In the genomic region with DNA sequence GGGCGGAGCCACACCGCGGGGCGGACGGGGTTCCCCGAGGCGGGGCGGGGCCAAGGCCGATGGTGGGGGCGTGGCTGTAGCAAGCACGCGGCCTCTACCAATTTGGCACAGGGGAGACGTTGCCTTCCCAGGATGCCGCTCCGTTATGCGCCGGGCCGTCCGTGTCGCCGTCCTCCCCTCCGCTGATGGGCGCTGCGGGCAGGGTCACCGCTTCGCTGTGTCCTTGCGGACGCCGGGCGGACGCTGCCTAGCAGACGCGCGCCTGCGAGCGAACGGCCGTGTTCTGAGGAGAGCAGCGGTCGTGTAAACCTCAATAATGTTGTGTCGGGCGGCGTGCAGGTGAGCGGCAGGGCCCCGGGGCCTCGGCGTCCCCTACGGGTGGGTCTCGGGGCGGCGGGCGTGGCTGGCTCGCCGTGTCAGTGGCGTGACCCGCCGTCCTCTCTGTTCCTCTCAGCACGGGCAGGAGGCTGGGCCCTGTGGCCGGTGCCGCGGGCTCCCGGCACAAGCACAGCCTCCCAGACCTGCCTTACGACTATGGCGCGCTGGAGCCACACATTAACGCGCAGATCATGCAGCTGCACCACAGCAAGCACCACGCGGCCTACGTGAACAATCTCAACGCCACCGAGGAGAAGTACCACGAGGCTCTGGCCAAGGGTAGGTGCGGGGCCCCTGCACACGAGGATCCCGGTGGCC, we compare ENCODE assay signal across 8 mouse cellular contexts. TPM values are rescaled to one million over a fixed set of nuclear protein-coding genes. Genes with fewer than 3 reads are reported as not detected.
A peak's percentile ranks its signal among the peaks of the same experiment; 100 is the strongest.
DNase-seq lines count a peak whose midpoint lies in the region; ATAC-seq lines count a peak whose summit lies in the region.

No protein-coding gene starts in this region.

- H3K9me3 ChIP-seq in heart, embryonic 13.5 days: no peaks in the 10 kb centered on the region
- no peaks in the 10 kb centered on the region for H3K9me3 ChIP-seq in liver, embryonic 12.5 days (replicated peaks)
- no peaks in the 10 kb centered on the region for H3K9me3 ChIP-seq in stomach, embryonic 15.5 days

- peak; percentile 97 for ATAC-seq in erythroid progenitor cell, adult 5-6 weeks (replicated peaks; ENCODE audit: low FRiP score, poor library complexity, severe bottlenecking)
- ATAC-seq in heart, embryonic 13.5 days (ENCODE audit: extremely low read depth, insufficient number of reproducible peaks, low FRiP score, low TSS enrichment): peak; percentile 97
- peak; percentile 98 for ATAC-seq in liver, embryonic 12.5 days
- peak; percentile 99 for ATAC-seq in stomach, embryonic 15.5 days (ENCODE audit: insufficient read depth, low FRiP score, low read depth)

- WGBS in heart, embryonic 13.5 days: under 1% methylated on average over 74 of the region's 76 CpGs
- under 1% methylated on average over 73 of the region's 76 CpGs for WGBS in liver, embryonic 12.5 days (ENCODE audit: insufficient replicate concordance)
- under 1% methylated on average over 71 of the region's 76 CpGs for WGBS in stomach, embryonic 15.5 days

- H3K4me1 ChIP-seq in heart, embryonic 13.5 days: peaks cover 21% of the 10 kb centered on the region
- H3K4me1 ChIP-seq in liver, embryonic 12.5 days: peaks cover 33% of the 10 kb centered on the region
- no peaks in the 10 kb centered on the region; the same call in 1 of the 2 replicates for H3K4me1 ChIP-seq in stomach, embryonic 15.5 days

- H3K27ac ChIP-seq in heart, embryonic 13.5 days (replicated peaks): peak overlapping the region; percentile 98
- peak overlapping the region; percentile 94 for H3K27ac ChIP-seq in liver, embryonic 12.5 days
- peak overlapping the region; percentile 93 for H3K27ac ChIP-seq in stomach, embryonic 15.5 days

- peaks cover 26% of the 10 kb centered on the region for H3K36me3 ChIP-seq in heart, embryonic 13.5 days
- H3K36me3 ChIP-seq in liver, embryonic 12.5 days: peaks cover 25% of the 10 kb centered on the region
- peaks cover 4% of the 10 kb centered on the region; the same call in 1 of the 2 replicates for H3K36me3 ChIP-seq in stomach, embryonic 15.5 days

- H3K27me3 ChIP-seq in heart, embryonic 13.5 days (replicated peaks): no peaks in the 10 kb centered on the region
- H3K27me3 ChIP-seq in liver, embryonic 12.5 days (replicated peaks): no peaks in the 10 kb centered on the region
- H3K27me3 ChIP-seq in stomach, embryonic 15.5 days (replicated peaks): no peaks in the 10 kb centered on the region

- peak; percentile 94 for DNase-seq in CD4-positive helper T cell, adult 2 months (ENCODE audit: low read depth, low spot score)
- peak; percentile 83 for DNase-seq in brain, embryonic 18.5 days (ENCODE audit: low read depth, low spot score)
- DNase-seq in kidney, postnatal 10 days: peak; percentile 100
- peak; percentile 98 to 99 for DNase-seq in natural killer cell, adult 2 months (ENCODE audit: low spot score in 2 of 2)

- peak overlapping the region; percentile 90 for H3K4me2 ChIP-seq in heart, embryonic 13.5 days
- H3K4me2 ChIP-seq in liver, embryonic 12.5 days: peak overlapping the region; percentile 93
- H3K4me2 ChIP-seq in stomach, embryonic 15.5 days: peak overlapping the region; percentile 73

- peak overlapping the region; percentile 95 for H3K4me3 ChIP-seq in heart, embryonic 13.5 days
- peak overlapping the region; percentile 88 for H3K4me3 ChIP-seq in liver, embryonic 12.5 days
- peak overlapping the region; percentile 95 for H3K4me3 ChIP-seq in stomach, embryonic 15.5 days (replicated peaks)

- peak overlapping the region; percentile 94 for H3K9ac ChIP-seq in heart, embryonic 13.5 days
- H3K9ac ChIP-seq in liver, embryonic 12.5 days: peak overlapping the region; percentile 89
- H3K9ac ChIP-seq in stomach, embryonic 15.5 days: peak overlapping the region; percentile 69

RNA-seq across cellular contexts. Expression of gene Sod2, which starts 1.2 kb away (rescaled TPM):
- total RNA-seq in erythroid progenitor cell, adult 5-6 weeks (2015; ENCODE audit: low replicate concordance): 18.4 and 58.3 TPM in 2 replicates
- 8.0 and 16.8 TPM in 2 replicates for total RNA-seq in erythroid progenitor cell, adult 5-6 weeks (2017; ENCODE audit: low replicate concordance)
- polyA plus RNA-seq in heart, embryonic 13.5 days (2015; fragmentation: Nextera tagmentation; extraction: Ambion mirVana): 305 and 354 TPM in 2 replicates
- polyA plus RNA-seq in liver, embryonic 12.5 days (2016; fragmentation: Nextera tagmentation; extraction: Ambion mirVana): 162 TPM in 2 replicates
- 139 and 140 TPM in 2 replicates for polyA plus RNA-seq in stomach, embryonic 15.5 days (2015; fragmentation: Nextera tagmentation; extraction: Ambion mirVana)

RNA-seq across cellular contexts. Expression of gene Wtap, which starts 13.9 kb away (rescaled TPM):
- total RNA-seq in erythroid progenitor cell, adult 5-6 weeks (2015; ENCODE audit: low replicate concordance): 66.0 and 97.3 TPM in 2 replicates
- total RNA-seq in erythroid progenitor cell, adult 5-6 weeks (2017; ENCODE audit: low replicate concordance): 108 and 124 TPM in 2 replicates
- polyA plus RNA-seq in heart, embryonic 13.5 days (2015; fragmentation: Nextera tagmentation; extraction: Ambion mirVana): 80.5 and 87.0 TPM in 2 replicates
- 60.6 and 64.4 TPM in 2 replicates for polyA plus RNA-seq in liver, embryonic 12.5 days (2016; fragmentation: Nextera tagmentation; extraction: Ambion mirVana)
- polyA plus RNA-seq in stomach, embryonic 15.5 days (2015; fragmentation: Nextera tagmentation; extraction: Ambion mirVana): 119 and 122 TPM in 2 replicates

RNA-seq across cellular contexts. Expression of gene Gpr31b, which starts 44.2 kb away (rescaled TPM):
- not detected in 2 replicates for total RNA-seq in erythroid progenitor cell, adult 5-6 weeks (2015; ENCODE audit: low replicate concordance)
- total RNA-seq in erythroid progenitor cell, adult 5-6 weeks (2017; ENCODE audit: low replicate concordance): not detected in 2 replicates
- 0.13 TPM in 1 of 2 replicates, not detected in the other for polyA plus RNA-seq in heart, embryonic 13.5 days (2015; fragmentation: Nextera tagmentation; extraction: Ambion mirVana)
- polyA plus RNA-seq in liver, embryonic 12.5 days (2016; fragmentation: Nextera tagmentation; extraction: Ambion mirVana): not detected in 2 replicates
- not detected in 2 replicates for polyA plus RNA-seq in stomach, embryonic 15.5 days (2015; fragmentation: Nextera tagmentation; extraction: Ambion mirVana)

RNA-seq across cellular contexts. Expression of gene Acat2, which starts 47.3 kb away (rescaled TPM):
- total RNA-seq in erythroid progenitor cell, adult 5-6 weeks (2015; ENCODE audit: low replicate concordance): 3.2 and 17.2 TPM in 2 replicates
- 3.9 and 7.3 TPM in 2 replicates for total RNA-seq in erythroid progenitor cell, adult 5-6 weeks (2017; ENCODE audit: low replicate concordance)
- 48.9 and 50.9 TPM in 2 replicates for polyA plus RNA-seq in heart, embryonic 13.5 days (2015; fragmentation: Nextera tagmentation; extraction: Ambion mirVana)
- polyA plus RNA-seq in liver, embryonic 12.5 days (2016; fragmentation: Nextera tagmentation; extraction: Ambion mirVana): 99.2 and 103 TPM in 2 replicates
- polyA plus RNA-seq in stomach, embryonic 15.5 days (2015; fragmentation: Nextera tagmentation; extraction: Ambion mirVana): 146 and 154 TPM in 2 replicates

RNA-seq across cellular contexts. Expression of gene Tcp10b, which starts 53.0 kb away (rescaled TPM):
- not detected in 2 replicates for total RNA-seq in erythroid progenitor cell, adult 5-6 weeks (2015; ENCODE audit: low replicate concordance)
- total RNA-seq in erythroid progenitor cell, adult 5-6 weeks (2017; ENCODE audit: low replicate concordance): 0.39 TPM in 1 of 2 replicates, not detected in the other
- 0.11 TPM in 1 of 2 replicates, not detected in the other for polyA plus RNA-seq in heart, embryonic 13.5 days (2015; fragmentation: Nextera tagmentation; extraction: Ambion mirVana)
- polyA plus RNA-seq in liver, embryonic 12.5 days (2016; fragmentation: Nextera tagmentation; extraction: Ambion mirVana): 0.10 TPM in 1 of 2 replicates, not detected in the other
- polyA plus RNA-seq in stomach, embryonic 15.5 days (2015; fragmentation: Nextera tagmentation; extraction: Ambion mirVana): 0.06 and 0.09 TPM in 2 replicates

Comparison
In these comparisons a context has a peak if more than half of its experiments do, and no peak if none do; other contexts are left out.
1. Peak in every context shown above with its lines: DNase-seq, ATAC-seq, H3K4me3 ChIP-seq and H3K27ac ChIP-seq.